Mouse (Mus musculus) CD8-positive naive resting alpha-beta T cell, adult 57 days (primary cell): Measurements from ENCODE around the gene Polr1d. TPM values are rescaled to one million over a fixed set of nuclear protein-coding genes. Genes with fewer than 3 reads are reported as not detected.

Source experiments
- total RNA-seq: library from RNA; stranded (reverse); gene quantifications from one replicate; pipeline ENCODE4 v1.2.4, GENCODE M21; 2023

Polr1d gene
- total RNA-seq, result 108 TPM

DNA sequence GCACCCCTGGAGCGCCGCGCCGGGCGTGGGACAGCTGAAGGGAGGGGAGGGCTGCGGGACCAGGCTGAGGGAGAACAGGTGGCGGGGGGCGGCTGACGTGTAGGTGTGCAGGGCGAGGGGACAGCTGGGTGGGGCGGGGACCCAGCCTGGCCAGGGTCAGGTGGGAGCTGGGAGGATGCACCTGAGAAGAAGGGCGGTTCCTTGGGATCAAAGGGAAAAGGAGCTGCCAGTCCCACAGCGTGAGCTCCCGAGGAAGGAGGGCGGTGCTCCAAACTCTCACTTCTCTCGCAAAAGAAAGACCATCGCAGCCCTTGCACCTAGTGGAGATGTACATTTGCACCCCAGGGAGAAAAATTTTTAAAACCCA lies at the start of gene Polr1d:
Gene Polr1d (plus strand): TSS at position 252 of the 367 bp plus-strand sequence.

DNA sequence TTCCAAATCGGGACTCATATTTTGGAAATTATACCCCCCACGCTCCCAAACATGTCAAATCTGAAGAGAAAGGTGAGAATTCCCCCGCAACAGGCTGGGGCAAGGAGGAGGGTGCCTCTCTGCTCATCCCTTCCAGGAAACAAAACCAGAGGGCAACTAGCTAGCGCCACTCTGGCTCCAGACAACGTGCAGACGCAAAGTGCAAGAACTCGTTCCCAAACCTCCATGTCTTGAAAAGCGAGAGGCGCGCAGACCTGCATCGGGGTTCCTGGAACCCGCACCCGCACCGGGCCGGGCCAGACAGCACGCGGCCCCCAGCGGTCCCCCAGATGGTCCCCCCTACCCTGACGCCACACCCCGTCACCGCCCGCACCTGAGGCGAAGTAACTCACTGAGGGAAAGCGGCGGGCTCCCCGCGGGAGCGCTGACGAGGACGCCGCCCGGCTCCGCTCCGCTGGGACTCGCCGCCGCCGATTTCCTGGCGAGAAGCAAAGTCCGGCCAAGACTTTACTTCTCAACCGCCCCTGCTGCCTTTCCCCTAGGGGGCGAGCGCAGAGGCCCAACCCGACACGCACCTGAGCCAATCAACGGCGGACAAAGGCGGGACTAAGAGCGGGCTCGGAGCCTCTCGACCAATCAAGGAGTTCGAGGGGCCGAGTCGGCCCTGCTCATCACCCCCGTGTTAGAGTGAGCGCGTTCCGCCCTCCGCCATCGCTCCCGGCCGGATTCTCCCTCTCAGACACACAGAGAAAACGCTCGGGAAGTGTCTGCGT lies 638 bp upstream of the Polr1d start, which contains the start of gene Lnx2:
Gene Lnx2 (minus strand): TSS at position 561 of the 773 bp plus-strand sequence.

Other genes starting within 250 kb of the Polr1d start
- 852 TPM for gene Rpl21, start 244.2 kb upstream of the Polr1d start, total RNA-seq
- gene Rasl11a, start 232.0 kb upstream of the Polr1d start, total RNA-seq, result not detected
- 35.4 TPM for gene Gtf3a, start 128.4 kb upstream of the Polr1d start, total RNA-seq
- 19.3 TPM for gene Mtif3, start 113.2 kb upstream of the Polr1d start, total RNA-seq
- 19.6 TPM for gene Lnx2, start 464 bp upstream of the Polr1d start, total RNA-seq
- not detected for gene Gsx1, start 111.6 kb downstream of the Polr1d start, total RNA-seq
- not detected for gene Pdx1, start 192.9 kb downstream of the Polr1d start, total RNA-seq
- not detected for gene Cdx2, start 230.2 kb downstream of the Polr1d start, total RNA-seq
- gene Urad, start 245.4 kb downstream of the Polr1d start, total RNA-seq, result not detected